Mouse (Mus musculus): ENCODE data around the gene Eif3i.
"Not testable (repeated sequence)": the region's sequence is repeated elsewhere in the genome, so short reads cannot be mapped to it uniquely, and the experiment has no call there.

The Eif3i gene

DNA sequence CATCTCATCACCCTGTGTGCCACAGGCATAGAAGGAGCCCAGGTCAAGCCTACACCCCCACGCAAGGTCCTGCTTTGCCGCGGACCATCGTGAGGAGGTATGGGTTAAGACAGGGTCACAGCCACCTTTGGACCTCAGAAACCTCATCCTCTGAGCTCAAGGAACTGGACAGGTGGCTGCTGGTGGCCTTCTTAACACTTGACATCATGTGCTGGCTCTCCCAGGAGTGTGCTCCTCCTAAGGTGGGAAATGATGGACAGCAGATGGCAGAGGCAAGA lies 27.4 kb downstream of the Eif3i start:
- no peak for DNase-seq

DNA sequence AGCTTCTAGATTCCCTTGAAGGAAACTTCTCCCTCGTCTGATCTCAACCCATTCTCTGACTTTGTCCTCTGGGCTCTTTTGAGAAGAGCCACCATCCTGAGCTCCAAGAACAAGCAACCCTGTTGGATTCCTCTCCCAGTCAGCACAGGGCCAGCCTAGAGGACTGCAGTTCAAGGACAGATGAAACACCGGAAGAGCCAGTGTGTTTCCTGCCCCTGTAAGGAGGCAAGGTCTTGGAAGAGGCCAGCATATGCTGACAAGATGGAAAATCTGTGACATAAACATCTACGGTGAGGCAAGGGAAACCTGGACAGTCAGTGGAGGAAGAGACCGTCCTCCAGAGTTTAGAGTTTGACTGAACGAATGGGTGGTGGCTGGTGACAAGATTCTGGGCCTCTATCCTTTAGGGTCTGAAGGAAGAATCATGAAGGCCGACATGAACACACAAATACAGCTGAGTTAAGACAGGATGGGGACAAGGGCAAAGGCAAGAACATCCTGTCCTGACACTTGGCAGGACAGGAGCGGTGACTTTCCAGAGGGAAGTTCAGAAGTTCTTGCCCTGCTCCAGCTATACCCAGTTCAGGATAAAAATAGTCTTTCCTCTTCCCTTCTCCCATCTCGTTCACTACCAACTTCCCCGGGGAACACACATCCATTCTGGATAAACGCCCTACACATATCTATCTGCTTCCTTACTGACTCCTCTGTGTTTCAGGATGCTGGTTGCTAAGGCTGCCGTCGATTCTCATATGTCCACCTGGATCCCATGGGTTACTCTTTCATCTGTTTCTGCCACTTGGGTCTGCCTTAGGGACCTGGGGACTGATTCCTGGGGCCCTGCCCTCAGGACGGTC lies 28.0 kb downstream of the Eif3i start:
- DNase-seq, result no peak

DNA sequence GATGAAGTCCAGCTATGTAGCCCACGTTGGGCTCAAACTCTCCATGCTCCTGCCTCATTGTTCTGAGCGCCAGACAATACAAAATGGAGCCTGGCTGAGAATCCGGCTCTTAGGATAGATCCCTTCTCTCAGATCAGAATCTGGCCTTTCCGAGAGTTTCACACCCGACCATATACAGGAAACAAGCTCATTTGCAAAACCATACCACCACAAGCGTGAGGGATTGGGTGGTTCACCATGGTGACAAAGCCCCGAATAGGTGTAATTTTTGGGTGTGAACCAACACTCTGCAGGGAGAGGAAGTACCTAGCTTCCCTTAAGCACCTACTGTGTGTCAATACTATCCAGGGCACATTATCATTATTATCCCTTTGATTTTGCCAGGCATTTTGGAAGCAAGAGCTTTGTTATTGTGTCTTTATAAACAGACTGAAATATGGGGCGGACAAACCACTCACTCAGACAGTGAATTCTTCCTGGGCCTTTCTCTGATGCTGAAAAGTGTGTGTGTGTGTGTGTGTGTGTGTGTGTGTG lies 28.8 kb downstream of the Eif3i start:
- no peak for DNase-seq

DNA sequence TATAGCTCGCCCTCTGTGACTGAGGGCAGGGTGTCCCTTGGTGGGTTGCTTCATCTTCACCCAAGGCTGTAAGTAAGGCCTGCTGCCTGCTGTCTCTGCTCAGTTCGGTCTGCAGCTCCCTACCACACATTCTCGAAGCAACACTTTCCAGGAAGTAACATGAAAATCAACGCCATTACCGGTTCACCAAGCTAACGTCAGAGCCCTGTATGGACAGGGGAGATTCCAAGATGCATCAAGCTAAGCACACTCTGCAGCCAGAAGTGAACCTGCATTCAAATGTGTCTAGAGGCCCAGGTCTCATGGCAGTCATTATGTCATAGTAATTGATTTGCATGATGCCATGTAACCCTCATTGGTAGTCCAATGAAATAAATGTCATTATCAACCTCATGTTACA lies 30.4 kb downstream of the Eif3i start:
- no peak for DNase-seq

DNA sequence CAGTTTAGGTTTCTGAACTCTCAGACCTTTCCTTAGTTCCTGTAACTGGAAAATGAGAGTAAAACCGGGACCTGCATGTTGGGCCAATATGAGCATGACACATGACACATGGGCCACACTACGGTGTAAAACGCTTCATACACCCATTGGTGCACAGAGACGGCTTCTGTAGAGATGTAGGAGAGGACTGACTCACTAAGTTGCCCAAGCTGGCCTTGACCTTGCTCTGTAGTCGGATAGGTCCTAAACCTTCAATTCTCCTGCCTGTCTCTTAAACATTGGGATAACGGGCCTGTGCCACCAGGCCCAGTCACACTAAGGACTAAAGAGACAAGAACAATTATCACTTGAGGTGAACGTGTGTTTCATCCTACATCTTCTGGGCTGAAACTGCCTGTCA lies 32.1 kb downstream of the Eif3i start:
- DNase-seq, result no peak

DNA sequence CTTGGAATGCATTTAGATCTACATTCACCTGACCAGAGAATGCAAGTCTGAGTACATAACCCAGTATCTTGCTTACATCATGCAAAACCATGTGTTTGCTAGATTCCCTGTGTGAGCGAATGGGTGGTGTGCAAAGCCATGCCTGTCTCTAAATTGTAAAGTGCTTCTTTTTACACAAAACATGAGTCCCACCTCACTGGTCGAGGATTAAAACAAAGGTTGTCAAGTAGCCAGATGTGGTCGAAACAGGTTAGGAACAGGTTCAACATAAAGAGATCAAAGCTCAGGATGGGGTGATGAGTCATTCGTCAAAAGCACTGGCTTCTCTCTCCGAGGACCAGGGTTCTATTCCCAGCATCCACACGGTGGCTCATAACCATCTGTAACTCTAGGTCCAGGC lies 35.3 kb downstream of the Eif3i start:
- DNase-seq, result no peak

DNA sequence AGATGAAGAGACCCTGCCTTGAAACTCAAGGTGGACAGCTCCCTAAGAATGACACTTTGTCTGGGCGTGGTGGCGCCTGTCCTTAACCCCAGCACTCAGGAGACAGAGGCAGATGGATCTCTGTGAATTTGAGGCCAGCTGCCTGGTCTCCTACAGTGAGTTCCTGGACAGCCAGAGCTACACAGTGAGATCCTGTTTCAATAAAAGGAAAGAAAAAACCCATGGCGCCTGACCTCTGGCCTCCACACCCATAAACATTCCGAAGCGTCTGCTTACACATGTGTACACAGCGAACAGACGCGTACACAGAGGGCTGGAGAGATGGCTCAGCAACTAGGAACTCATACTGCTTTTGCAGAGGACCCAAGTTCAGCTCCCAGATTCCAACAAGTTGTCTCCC lies 36.7 kb downstream of the Eif3i start:
- no peak for DNase-seq

DNA sequence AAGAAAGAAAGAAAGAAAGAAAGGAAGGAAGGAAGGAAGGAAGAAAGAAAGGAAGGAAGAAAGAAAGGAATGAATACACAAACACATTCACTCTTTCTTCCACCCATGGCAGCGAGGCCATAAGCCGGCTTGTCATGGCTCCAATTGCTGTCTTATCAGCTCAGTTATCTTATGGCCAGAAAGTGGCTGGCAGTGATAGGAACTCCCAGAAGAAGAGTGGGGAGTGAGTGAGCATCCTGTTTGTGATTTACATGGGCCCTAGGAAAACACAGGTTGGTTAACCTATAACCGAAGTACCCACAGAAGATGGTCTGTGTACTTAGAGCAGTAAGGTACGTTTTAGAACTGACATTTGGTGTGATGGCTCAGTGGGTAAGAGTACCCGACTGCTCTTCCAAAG lies 39.3 kb downstream of the Eif3i start:
- no peak for DNase-seq

DNA sequence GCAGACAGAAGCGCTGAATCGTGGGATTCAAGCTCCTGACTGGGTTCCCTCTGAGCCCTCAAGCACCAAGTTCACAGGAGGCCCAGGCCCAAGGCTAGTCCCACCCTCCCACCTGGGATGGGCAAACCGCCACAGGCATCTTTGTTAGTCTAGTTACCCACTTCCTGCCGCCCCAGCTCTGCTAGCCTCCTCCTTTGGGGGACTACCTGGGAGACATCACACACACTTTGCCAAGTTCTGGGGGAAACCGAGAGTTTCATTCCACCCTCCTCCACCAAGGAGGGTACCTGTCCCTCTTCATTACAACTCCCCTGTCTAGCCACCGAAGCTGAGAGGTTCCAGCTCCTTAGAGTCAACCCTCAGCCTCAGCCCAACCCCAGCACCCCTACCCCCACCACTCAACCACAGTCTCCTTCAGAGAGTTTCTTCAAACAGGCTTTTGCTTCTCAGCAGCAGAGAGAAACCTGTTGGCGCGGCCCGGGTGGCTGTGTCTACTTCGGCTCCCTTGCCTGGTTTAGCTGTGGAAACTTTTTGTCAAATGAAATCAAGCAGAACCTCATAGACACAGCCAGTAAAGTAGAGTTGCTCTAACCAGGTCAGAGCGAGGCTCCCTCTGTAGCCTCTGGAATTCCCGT lies 42.0 kb downstream of the Eif3i start:
- DNase-seq, result peak in 1 of 2 experiments; percentile 14

DNA sequence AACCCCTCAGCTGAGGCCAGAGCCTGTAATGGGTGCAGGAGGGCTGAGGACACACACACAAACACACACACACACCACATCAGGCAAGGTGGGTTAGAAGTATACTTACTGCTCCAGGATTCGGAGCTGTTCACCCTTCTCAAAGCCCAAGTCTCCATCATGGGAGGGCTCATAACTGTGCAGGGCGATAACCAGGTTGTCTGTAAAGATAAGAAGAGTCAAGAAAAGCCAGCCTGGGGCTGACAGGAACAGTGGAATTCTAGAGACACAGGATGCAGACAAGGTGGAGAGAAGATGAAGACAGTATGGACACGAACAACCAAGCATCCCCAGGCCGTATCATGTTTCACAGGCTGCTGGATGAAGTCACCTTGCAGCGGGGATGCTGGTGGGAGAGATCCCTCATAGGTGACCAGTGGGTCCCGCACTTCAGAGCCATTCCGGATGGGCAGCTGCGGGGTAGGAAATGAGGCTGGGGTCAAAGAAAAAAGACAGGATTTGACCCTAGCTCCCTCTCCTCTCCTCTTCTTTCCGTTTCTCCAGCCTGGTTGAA lies 43.1 kb downstream of the Eif3i start:
- no peak for DNase-seq

DNA sequence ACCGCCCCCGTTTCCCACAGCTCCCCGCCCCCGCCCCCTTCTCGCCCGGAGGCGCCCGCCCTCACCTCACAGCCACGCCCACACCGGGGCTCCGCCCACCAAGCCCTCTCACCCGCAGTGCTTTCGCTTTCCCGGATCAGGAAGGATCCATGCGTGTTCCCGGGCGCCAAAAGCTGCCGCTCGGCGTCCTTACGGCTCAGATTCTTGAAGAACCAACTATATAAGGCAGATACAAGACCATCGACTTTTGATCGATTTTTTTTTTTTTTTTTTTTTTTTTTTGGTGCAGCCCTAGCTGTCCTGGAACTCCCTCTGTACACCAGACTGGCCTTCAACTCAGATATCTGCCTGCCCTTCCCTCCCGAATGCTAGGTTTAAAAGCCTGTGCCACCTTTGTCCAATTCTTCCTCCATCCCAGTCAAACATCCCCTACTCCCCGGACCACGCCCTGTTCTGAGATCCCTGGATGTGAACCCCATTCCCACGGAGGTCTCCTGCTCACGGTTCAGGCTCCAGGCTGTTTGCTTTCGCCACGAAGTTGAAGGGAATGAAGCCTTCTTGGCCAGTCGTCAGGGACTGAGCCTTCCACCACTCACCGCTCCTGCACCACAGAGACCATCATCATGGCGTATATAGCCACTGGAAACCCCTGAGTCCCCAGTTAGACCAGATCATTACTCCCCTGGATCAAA lies 43.8 kb downstream of the Eif3i start:
- DNase-seq, result peak; percentile 88 to 92

DNA sequence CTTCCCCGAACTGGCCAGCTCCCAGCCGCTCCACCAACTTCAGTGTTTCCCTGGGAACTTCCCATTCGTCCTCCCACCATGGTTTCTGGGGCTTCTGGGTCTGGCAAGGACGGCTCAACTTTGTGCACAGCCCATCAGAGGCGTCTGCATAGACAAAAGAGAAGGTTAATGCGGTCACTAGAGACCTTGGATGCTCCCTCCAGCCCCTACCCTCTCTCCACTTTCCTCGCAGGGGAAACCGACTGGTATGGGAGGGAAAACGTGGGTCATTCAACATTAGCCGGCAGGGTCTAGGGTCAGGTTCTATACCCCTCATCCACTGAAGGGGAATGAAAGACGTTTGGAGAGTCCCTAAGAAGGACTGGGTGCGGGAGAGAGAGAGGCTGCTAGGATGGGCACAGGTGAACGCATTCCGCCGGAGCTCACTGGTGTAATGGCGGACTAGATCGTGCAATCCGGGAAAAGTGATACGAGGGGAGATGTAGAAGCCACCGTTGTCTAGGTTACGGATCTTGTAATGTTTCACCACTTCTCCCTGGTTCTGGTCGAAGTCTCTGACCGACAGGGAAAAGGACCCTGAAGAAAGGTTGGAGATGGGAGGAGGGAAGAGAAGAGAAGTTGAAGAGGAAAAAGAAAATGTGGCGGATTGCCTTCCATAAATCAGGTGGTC lies 44.5 kb downstream of the Eif3i start:
- DNase-seq, result peak in 1 of 2 experiments; percentile 27

DNA sequence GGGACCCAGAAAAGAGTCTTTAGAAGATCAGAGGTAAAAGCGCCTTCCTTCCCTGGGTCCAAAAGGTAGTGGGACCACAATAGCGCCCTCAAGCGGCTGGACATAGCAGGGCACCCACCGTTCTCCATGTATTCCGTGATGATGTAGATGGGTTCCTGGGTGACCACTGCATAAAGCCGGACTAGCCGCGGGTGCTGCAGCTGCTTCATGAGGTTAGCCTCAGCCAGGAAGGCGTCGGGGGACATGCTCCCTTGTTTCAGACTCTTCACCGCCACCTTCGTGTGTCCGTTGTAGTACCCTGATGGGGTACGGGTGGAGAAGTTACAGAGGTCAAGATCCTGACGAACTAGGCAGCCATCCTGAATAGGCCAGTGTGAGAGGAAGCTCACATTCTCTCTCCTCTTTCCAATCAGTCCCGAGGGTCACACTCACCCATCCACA lies 45.0 kb downstream of the Eif3i start:
- DNase-seq, result peak; percentile 63 to 84

DNA sequence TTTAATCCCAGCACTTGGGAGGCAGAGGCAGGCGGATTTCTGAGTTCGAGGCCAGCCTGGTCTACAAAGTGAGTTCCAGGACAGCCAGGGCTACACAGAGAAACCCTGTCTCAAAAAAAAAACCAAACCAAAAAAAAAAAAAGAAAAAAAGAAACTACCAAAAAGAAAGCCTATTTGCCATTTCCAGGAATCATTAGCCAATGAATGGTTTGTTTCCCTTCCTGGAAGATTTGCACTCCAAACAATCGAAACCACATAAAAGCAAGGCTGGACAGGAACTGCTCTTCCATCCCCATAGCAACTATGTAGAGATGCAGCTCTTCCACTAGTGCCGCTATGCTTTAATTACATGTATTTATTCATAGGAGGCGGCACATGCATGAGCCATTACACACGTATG lies 45.9 kb downstream of the Eif3i start:
- DNase-seq, result not testable (repeated sequence)

DNA sequence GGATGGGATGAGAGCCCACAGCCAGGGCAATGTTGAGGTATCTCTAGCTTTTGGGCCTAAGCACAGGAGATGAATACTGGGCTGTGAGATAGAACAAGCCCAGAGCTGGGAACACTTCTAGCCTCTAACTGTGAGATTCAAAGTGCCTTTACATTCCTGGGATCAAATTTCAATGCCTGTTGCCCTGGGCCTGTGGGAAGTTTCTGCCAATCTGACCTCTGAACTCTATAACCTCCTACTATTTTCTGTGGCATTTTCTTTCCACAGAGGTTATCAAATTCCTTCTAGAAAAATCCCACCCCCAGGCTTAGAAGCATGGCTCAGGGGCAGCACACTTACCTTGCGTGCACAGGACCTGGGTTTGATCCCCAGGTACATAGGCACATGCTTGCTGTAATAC lies 50.2 kb downstream of the Eif3i start:
- DNase-seq, result no peak

DNA sequence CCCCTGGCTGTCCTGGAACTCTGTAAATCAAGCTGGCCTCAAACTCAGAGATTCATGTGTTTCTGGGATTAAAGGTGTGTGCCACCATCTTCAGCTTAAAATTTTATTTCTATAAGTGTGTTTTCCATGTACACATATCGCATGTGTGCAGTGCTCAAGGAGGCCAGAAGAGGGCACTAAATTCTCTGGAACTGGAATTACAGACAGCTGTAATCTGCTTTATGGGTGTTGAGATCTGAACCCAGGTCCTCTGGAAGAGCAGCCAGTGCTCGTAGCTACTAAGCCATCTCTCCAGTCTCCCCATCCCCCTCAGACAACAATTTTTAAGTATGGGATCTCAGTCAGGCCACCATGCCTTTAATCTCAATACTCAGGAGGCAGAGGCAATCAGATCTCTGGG lies 51.1 kb downstream of the Eif3i start:
- peak; percentile 18 to 53 for DNase-seq

DNA sequence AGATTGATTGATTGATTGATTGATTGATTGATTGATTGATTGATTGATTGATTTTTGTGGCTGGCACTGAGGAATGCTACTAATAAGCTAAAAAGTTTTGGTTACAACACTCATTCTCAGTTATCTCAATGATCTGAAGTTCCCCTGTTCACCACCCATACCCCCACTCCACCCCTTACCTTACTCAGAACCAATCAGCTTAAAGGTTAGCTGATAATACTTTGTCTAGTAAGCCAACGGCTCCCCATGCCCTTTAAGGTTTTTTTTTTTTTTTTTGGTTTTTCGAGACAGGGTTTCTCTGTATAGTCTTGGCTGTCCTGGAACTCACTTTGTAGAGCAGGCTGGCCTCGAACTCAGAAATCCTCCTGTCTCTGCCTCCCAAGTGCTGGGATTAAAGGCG lies 52.8 kb downstream of the Eif3i start:
- not testable (repeated sequence) for DNase-seq

DNA sequence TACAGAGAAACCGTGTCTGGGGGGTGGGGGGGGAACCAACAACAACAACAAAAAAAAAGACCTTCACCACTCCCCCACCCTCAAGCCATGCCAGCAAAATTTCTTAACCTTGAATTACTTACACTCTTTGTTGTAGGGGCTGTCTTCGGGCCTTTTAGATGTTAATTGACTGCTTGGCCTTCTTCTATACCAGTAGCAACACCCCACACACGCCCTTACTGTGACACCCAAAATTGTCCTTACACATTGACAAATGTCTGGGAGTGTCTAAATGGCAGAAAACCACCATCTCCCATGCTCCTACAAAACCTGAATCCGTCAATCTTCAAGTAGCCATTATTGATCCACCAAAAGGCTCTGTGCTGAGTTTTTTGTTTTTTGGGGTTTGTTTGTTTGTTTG lies 56.3 kb downstream of the Eif3i start:
- no peak for DNase-seq

DNA sequence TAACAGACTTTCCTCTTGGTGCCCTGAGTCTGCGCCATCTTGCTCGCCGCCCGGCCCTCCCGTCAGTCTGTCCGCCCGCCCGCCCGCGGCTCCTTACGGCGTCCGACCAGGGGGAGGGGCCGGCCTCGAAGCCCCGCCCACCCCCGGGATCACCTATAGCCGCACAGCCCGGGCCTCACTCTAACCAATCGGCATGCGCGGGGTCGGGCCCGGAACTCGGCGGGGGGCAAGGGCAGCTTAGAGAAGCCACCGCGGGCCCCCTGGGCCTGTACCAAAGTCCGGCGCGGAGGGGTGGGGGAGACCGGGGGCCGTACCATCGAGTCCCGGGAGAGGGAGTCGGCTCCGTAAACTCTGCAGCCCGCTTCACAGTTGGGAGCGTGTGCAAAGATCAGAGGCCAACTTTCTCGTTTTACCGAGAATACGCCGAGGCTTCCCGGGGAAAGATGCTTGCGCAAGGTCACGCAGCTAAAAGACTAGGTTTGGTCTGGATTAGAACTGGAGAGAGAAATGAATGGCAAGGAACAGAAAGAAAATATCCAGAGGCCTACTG lies 57.8 kb downstream of the Eif3i start, which contains the start of gene Hdac1:
Gene Hdac1, minus strand, starts transcription at position 122 of the 550 bp plus-strand sequence.
- DNase-seq, result peak; percentile 99

Data from cerebellum, postnatal 14 days (tissue).